Mouse (Mus musculus) layer of hippocampus, adult 11-12 months (tissue): ENCODE measurements around the gene 1110025L11Rik.
"Not testable (repeated sequence)": the region's sequence is repeated elsewhere in the genome, so short reads cannot be mapped to it uniquely, and the experiment has no call there.

Source experiments
- DNase-seq: peaks from one replicate; pipeline ENCODE4 v3.0.0; 2022; ENCODE audit warnings: low spot score

1110025L11Rik gene

DNA sequence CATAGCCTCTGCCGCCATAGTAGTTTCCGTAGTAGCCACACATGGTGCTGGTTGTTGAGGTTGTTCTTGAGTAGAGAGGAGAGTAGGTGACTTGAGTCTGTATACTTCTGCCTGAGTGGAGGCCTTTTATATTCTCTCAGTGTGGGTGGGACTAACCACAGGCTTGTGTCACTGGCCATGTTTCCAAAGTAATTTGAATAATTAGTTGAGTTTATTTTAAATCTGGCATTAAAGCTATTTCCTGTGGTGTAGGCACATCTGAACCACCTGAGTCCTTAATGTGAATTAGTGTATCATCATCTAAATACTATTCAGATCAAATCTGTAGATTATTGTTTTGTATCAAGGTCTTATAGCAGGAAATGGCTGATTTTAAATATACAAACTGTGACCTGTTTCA lies at the start of gene 1110025L11Rik:
TSS of gene 1110025L11Rik (minus strand) at position 101 of the 400 bp plus-strand sequence.
- DNase-seq, result not testable (repeated sequence)

DNA sequence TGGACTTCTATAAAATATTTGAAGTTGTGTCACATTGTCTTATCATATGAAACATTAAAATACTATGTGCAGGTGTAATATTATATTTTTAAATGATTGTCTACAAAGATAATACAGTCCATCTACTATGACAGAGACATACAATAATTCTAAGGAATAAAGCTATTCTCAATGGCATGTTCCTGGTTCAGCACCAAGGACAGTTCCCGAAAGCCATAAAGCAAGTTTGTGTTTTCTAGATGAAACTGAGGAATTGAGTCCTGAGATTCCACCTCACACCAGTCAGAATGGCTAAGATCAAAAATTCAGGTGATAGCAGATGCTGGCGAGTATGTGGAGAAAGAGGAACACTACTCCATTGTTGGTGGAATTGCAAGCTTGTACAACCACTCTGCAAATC lies 7.2 kb upstream of the 1110025L11Rik start:
- DNase-seq, result not testable (repeated sequence)

DNA sequence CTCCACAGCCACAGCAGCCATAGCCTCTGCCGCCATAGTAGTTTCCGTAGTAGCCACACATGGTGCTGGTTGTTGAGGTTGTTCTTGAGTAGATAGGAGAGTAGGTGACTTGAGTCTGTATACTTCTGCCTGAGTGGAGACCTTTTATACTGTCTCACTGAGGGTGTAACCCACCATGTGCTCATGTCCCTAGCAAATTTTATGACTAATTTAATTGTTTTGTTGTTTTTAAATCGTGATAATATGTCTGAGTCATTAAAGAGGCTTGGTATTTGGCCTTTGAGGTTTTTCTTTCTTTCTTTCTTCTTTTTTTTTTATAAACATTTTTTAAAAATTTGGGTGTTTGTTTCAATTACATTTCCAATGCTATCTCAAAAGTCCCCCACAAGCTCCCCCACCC lies 16.0 kb downstream of the 1110025L11Rik start, which contains the start of gene Krtap6-5:
TSS of gene Krtap6-5 (minus strand) at position 101 of the 400 bp plus-strand sequence.
- DNase-seq, result no peak

DNA sequence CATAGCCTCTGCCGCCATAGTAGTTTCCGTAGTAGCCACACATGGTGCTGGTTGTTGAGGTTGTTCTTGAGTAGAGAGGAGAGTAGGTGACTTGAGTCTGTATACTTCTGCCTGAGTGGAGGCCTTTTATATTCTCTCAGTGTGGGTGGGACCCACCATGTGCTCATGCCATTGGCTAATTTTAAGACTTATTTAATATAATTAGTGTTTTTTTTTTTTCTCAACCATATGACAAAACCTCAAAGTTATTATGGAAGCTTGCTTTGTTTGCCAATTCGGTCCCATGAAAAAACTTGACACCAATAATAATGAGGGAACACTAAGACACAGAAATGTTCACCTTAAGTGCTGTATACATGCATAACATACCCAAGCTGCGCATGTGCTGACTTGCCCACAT lies 22.4 kb downstream of the 1110025L11Rik start, which contains the start of gene Gm10228:
TSS of gene Gm10228 (minus strand) at position 101 of the 400 bp plus-strand sequence.
- not testable (repeated sequence) for DNase-seq

DNA sequence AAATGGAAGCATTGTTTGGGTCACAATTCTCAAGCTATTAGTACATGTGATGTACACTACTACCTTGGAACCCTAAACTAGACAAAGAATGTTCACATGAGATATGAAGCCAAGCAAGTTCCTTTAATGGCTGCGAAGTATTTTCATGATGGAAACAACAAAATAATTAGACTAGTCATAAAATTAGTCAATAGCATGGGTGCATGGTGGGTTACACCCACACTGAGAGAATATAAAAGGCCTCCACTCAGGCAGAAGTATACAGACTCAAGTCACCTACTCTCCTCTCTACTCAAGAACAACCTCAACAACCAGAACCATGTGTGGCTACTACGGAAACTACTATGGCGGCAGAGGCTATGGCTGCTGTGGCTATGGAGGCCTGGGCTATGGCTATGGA lies 32.4 kb downstream of the 1110025L11Rik start, which contains the start of gene Krtap6-1:
TSS of gene Krtap6-1 (plus strand) at position 301 of the 400 bp plus-strand sequence.
- not testable (repeated sequence) for DNase-seq

DNA sequence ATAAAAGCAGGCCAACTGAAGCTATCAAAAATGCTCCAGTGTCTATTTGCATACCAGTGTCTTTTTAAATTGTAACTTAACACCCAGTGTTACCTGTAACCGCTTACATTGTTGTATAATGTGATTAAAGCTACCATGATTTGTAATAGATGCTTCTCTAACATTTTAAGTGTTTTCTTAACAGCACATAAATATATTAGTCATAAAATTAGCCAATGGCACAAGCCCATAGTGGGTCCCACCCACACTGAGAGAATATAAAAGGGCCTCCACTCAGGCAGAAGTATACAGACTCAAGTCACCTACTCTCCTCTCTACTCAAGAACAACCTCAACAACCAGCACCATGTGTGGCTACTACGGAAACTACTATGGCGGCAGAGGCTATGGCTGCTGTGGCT lies 48.8 kb downstream of the 1110025L11Rik start, which contains the start of gene Gm10229:
TSS of gene Gm10229 (plus strand) at position 301 of the 400 bp plus-strand sequence.
- DNase-seq, result not testable (repeated sequence)

DNA sequence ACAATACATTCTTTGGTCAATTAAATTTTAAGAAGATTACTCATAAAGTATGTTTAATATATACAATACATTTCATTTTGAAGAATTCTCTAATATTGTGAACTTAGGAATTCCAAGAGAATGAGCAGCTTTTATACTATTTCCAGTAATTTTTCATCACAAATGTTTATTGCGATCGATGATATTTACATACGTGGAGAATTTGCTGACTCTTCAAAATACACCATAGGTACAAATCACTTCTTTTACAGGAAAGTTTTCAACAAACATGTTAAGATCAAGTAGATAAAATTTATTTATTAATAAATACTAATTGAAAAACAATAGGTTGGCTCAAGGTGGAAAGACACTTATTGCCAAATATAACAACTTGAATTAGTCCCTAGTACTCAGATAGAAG lies 49.8 kb downstream of the 1110025L11Rik start:
- DNase-seq, result no peak
